Mouse (Mus musculus): ENCODE data around the gene Cpox. TPM values are rescaled to one million over a fixed set of nuclear protein-coding genes. Genes with fewer than 3 reads are reported as not detected.

Gene Cpox
- polyA plus RNA-seq, 1 experiment from 2014 or later = 29.6 TPM

GRCm38 (mm10) chr16:58684537-58684936, 14.4 kb downstream of the Cpox start:
- ATAC-seq (ENCODE audit: low FRiP score, low TSS enrichment) = no peak
- Histone ChIP-seq H3K9ac (ENCODE audit: low read depth, low read length) (no peak overlapping the region), H3K27ac (ENCODE audit: low read depth, low read length) (no peak overlapping the region), H3K4me1 (ENCODE audit: control insufficient read depth, insufficient read depth, low read length) (no peaks in the 10 kb centered on the region), H3K9me3 (ENCODE audit: control insufficient read depth, low read length) (no peaks in the 10 kb centered on the region), H3K36me3 (ENCODE audit: control insufficient read depth, insufficient read depth, low read length) (peaks cover 8% of the 10 kb centered on the region; the same call in 1 of the 2 replicates), H3K4me3 (ENCODE audit: low read length) (no peak overlapping the region), H3K27me3 (ENCODE audit: control insufficient read depth, insufficient read depth, low read length) (no peaks in the 10 kb centered on the region), H3K4me2 (replicated peaks; ENCODE audit: low read depth, low read length) (no peak overlapping the region)

DNA sequence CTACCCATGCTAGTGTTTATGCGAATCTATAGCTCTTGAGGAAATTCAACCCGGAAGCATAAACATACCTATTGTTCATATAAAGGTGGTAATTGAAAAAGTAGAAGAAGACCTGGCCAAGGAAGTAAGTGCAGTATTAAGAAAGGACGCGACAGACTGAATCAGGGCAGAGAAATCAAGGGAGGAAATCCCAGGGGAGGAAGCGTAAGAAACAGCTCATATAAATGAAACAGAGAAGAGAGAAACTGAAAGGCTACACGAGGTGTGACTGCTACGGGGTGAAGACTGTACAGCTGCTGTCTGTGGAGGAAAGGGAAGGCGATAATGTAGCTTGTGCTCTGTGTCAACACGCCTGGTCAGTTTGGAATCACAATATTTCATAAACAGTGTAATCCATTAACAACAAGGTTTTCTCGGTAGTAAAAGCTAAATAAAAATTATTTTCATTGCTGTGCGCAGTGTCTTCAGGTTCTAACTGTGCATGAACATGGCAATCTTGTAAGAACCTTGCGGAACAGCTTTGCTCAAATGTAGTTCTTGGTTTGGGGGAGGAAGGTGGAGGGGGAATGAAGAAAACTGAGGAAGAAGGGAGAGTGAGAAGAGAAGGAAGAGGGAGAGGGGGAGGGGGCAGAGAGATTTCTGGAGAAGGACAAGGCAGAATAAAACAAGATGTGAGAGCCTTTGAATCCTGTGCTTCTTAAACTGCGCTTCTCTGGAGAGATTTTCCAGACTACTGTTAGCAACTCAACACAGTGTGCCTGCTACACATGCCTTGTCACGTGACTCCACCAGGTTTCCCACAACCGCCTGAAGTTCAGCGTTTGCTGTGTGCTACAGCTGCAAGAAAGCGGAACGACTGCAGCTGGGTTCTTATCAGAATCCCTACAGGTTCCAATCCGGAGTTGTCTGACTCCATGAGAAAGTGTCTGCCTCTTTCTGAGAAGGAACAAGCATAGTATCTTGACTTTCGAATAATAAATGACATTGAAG, 15.8 kb downstream of the Cpox start:
- Histone ChIP-seq H3K9me3 (ENCODE audit: control insufficient read depth, low read length) (no peaks in the 10 kb centered on the region), H3K27me3 (ENCODE audit: control insufficient read depth, insufficient read depth, low read length) (no peaks in the 10 kb centered on the region), H3K4me1 (ENCODE audit: control insufficient read depth, insufficient read depth, low read length) (no peaks in the 10 kb centered on the region), H3K9ac (ENCODE audit: low read depth, low read length) (no peak overlapping the region), H3K27ac (ENCODE audit: low read depth, low read length) (no peak overlapping the region), H3K36me3 (ENCODE audit: control insufficient read depth, insufficient read depth, low read length) (peaks cover 3% of the 10 kb centered on the region; the same call in 1 of the 2 replicates), H3K4me3 (ENCODE audit: low read length) (no peak overlapping the region), H3K4me2 (replicated peaks; ENCODE audit: low read depth, low read length) (no peak overlapping the region)
- WGBS = 73% methylated on average over 20 of the region's 20 CpGs
- ATAC-seq (ENCODE audit: low FRiP score, low TSS enrichment) = no peak

DNA sequence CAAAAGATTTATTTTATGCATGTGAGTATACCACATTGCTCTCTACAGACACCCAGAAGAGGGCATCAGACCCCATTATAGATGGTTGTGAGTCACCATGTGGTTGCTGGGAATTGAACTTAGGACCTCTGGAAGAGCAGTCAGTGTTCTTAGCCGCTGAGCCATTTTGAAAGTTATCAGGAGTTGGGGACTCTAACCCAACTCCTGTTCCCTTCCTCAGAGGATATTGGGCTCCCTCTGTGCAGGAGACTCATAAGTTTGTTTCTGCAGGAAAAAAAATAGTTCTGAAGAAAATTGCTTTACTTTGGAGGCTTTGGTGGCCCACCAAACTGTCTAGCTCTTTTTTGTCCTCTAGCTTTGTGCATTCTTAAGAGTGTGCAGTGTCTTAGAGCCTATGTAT, 18.4 kb downstream of the Cpox start:
- Histone ChIP-seq H3K9me3 (ENCODE audit: control insufficient read depth, low read length) (no peaks in the 10 kb centered on the region), H3K27me3 (ENCODE audit: control insufficient read depth, insufficient read depth, low read length) (no peaks in the 10 kb centered on the region), H3K4me3 (ENCODE audit: low read length) (no peak overlapping the region), H3K9ac (ENCODE audit: low read depth, low read length) (no peak overlapping the region), H3K4me2 (replicated peaks; ENCODE audit: low read depth, low read length) (no peak overlapping the region), H3K4me1 (ENCODE audit: control insufficient read depth, insufficient read depth, low read length) (no peaks in the 10 kb centered on the region), H3K36me3 (ENCODE audit: control insufficient read depth, insufficient read depth, low read length) (no peaks in the 10 kb centered on the region), H3K27ac (ENCODE audit: low read depth, low read length) (no peak overlapping the region)
- ATAC-seq (ENCODE audit: low FRiP score, low TSS enrichment) = no peak
- WGBS = 96% methylated on average over 1 of the region's 1 CpGs

DNA sequence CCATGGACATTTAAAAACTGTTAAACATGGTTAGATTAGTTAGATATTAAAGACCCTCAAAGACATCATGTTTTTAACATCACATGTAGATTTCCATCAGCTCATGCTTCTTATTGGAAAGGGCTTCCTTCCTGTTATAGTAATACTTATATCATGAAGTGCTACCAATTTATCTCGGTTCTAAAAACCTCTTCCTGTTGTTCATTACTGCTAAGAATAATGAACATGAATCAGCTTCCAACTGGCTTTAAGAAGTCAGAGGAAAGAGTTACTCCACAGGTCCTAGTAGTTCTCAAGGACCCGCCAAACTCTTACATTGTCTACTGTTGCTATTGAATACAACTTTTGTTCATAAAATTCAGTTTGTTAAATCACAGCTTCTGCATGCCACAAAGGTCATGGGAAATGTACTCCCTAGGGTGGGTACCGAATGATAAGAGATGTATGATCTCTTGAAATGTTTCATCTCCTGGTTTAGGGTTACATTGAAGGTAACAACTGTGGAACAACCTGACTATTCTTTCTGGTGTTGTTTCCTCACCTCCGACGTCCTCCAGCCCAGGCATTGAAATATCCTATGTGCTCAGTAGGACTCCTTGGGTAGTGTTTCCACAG, 19.6 kb downstream of the Cpox start:
- Histone ChIP-seq H3K27ac (ENCODE audit: low read depth, low read length) (no peak overlapping the region), H3K27me3 (ENCODE audit: control insufficient read depth, insufficient read depth, low read length) (no peaks in the 10 kb centered on the region), H3K4me3 (ENCODE audit: low read length) (no peak overlapping the region), H3K4me1 (ENCODE audit: control insufficient read depth, insufficient read depth, low read length) (no peaks in the 10 kb centered on the region), H3K9me3 (ENCODE audit: control insufficient read depth, low read length) (no peaks in the 10 kb centered on the region), H3K4me2 (replicated peaks; ENCODE audit: low read depth, low read length) (no peak overlapping the region), H3K36me3 (ENCODE audit: control insufficient read depth, insufficient read depth, low read length) (no peaks in the 10 kb centered on the region), H3K9ac (ENCODE audit: low read depth, low read length) (no peak overlapping the region)
- 82% methylated on average over 5 of the region's 5 CpGs for WGBS
- no peak for ATAC-seq (ENCODE audit: low FRiP score, low TSS enrichment)

DNA sequence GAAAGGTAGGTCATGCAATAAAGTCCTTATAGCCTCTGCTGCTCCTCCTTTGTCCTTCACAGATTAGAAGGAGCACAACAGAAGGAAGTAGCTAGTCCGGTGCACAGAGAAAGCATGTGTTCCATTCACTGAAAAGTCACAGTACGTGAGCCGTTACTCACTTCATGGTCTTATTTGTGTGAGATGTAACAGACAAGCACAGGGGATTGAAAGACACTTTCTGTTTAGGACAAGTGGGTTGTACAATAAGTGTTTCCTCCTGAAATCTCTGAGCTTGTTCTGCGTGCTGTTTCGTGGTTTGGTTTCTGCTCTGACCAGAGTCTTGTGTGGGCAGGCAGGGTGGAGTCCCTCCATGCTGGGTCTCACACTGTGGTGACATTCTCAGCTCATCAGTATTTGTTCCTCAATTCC, 20.2 kb downstream of the Cpox start:
- no peak overlapping the region for H3K9ac ChIP-seq (ENCODE audit: low read depth, low read length)
- 94% methylated on average over 5 of the region's 5 CpGs for WGBS
- no peak overlapping the region for H3K4me3 ChIP-seq (ENCODE audit: low read length)
- ATAC-seq (ENCODE audit: low FRiP score, low TSS enrichment) = no peak
- H3K27me3 ChIP-seq (ENCODE audit: control insufficient read depth, insufficient read depth, low read length) = no peaks in the 10 kb centered on the region
- no peaks in the 10 kb centered on the region for H3K36me3 ChIP-seq (ENCODE audit: control insufficient read depth, insufficient read depth, low read length)
- H3K9me3 ChIP-seq (ENCODE audit: control insufficient read depth, low read length) = no peaks in the 10 kb centered on the region
- H3K4me1 ChIP-seq (ENCODE audit: control insufficient read depth, insufficient read depth, low read length) = no peaks in the 10 kb centered on the region
- no peak overlapping the region for H3K4me2 ChIP-seq (replicated peaks; ENCODE audit: low read depth, low read length)
- no peak overlapping the region for H3K27ac ChIP-seq (ENCODE audit: low read depth, low read length)

DNA sequence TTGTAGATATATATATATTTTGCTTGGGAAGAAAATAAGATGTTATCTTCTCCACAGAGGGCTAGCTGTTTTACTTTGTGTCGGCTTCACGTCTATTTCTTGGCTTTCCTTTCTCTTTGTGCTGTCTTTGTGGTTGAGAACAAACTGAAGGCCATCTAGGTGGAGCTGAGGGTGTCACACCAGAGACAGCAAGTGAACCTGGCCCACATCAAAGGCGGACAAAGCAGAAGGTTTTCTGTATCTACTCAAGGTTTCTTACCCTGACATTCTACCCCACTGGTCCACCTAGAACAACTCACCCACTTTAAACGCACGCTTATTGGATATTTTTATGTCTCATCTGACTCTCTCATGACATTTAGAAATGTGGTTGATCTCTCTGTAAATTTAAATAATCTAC, 24.0 kb downstream of the Cpox start:
- 94% methylated on average over 5 of the region's 5 CpGs for WGBS
- H3K9me3 ChIP-seq (ENCODE audit: control insufficient read depth, low read length) = no peaks in the 10 kb centered on the region
- no peak for ATAC-seq (ENCODE audit: low FRiP score, low TSS enrichment)
- H3K36me3 ChIP-seq (ENCODE audit: control insufficient read depth, insufficient read depth, low read length) = no peaks in the 10 kb centered on the region
- no peak overlapping the region for H3K4me3 ChIP-seq (ENCODE audit: low read length)
- no peaks in the 10 kb centered on the region for H3K4me1 ChIP-seq (ENCODE audit: control insufficient read depth, insufficient read depth, low read length)
- H3K9ac ChIP-seq (ENCODE audit: low read depth, low read length) = no peak overlapping the region
- no peak overlapping the region for H3K4me2 ChIP-seq (replicated peaks; ENCODE audit: low read depth, low read length)
- H3K27me3 ChIP-seq (ENCODE audit: control insufficient read depth, insufficient read depth, low read length) = no peaks in the 10 kb centered on the region
- no peak overlapping the region for H3K27ac ChIP-seq (ENCODE audit: low read depth, low read length)

- Histone ChIP-seq H3K27me3 (ENCODE audit: control insufficient read depth, insufficient read depth, low read length) (no peaks in the 10 kb centered on the region), H3K9me3 (ENCODE audit: control insufficient read depth, low read length) (no peaks in the 10 kb centered on the region), H3K9ac (ENCODE audit: low read depth, low read length) (no peak overlapping the region), H3K27ac (ENCODE audit: low read depth, low read length) (no peak overlapping the region), H3K4me1 (ENCODE audit: control insufficient read depth, insufficient read depth, low read length) (no peaks in the 10 kb centered on the region), H3K4me3 (ENCODE audit: low read length) (no peak overlapping the region), H3K4me2 (replicated peaks; ENCODE audit: low read depth, low read length) (no peak overlapping the region), H3K36me3 (ENCODE audit: control insufficient read depth, insufficient read depth, low read length) (no peaks in the 10 kb centered on the region)
- 92% methylated on average over 3 of the region's 3 CpGs for WGBS
- no peak for ATAC-seq (ENCODE audit: low FRiP score, low TSS enrichment)
Observed at GRCm38 (mm10) chr16:58696796-58697195, 26.7 kb downstream of the Cpox start.

- ATAC-seq (ENCODE audit: low FRiP score, low TSS enrichment) = no peak
- H3K9ac ChIP-seq (ENCODE audit: low read depth, low read length) = no peak overlapping the region
- no peaks in the 10 kb centered on the region for H3K4me1 ChIP-seq (ENCODE audit: control insufficient read depth, insufficient read depth, low read length)
- no peak overlapping the region for H3K4me2 ChIP-seq (replicated peaks; ENCODE audit: low read depth, low read length)
- no peaks in the 10 kb centered on the region for H3K9me3 ChIP-seq (ENCODE audit: control insufficient read depth, low read length)
- 100% methylated on average over 1 of the region's 1 CpGs for WGBS
- no peaks in the 10 kb centered on the region for H3K36me3 ChIP-seq (ENCODE audit: control insufficient read depth, insufficient read depth, low read length)
- H3K27me3 ChIP-seq (ENCODE audit: control insufficient read depth, insufficient read depth, low read length) = no peaks in the 10 kb centered on the region
- H3K4me3 ChIP-seq (ENCODE audit: low read length) = no peak overlapping the region
- no peak overlapping the region for H3K27ac ChIP-seq (ENCODE audit: low read depth, low read length)
Observed at GRCm38 (mm10) chr16:58697261-58697660, 27.2 kb downstream of the Cpox start.

GRCm38 (mm10) chr16:58700174-58700573, 30.1 kb downstream of the Cpox start:
- Histone ChIP-seq H3K9ac (ENCODE audit: low read depth, low read length) (no peak overlapping the region), H3K27ac (ENCODE audit: low read depth, low read length) (no peak overlapping the region), H3K36me3 (ENCODE audit: control insufficient read depth, insufficient read depth, low read length) (no peaks in the 10 kb centered on the region), H3K4me2 (replicated peaks; ENCODE audit: low read depth, low read length) (no peak overlapping the region), H3K4me1 (ENCODE audit: control insufficient read depth, insufficient read depth, low read length) (peaks cover 4% of the 10 kb centered on the region; the same call in 1 of the 2 replicates), H3K9me3 (ENCODE audit: control insufficient read depth, low read length) (no peaks in the 10 kb centered on the region), H3K27me3 (ENCODE audit: control insufficient read depth, insufficient read depth, low read length) (no peaks in the 10 kb centered on the region), H3K4me3 (ENCODE audit: low read length) (no peak overlapping the region)
- no peak for ATAC-seq (ENCODE audit: low FRiP score, low TSS enrichment)
- 66% methylated on average over 6 of the region's 6 CpGs for WGBS
